Mouse (Mus musculus): ENCODE measurements at regions not wholly inside any gene's neighbourhood (a gene's known extent, or its start where the extent isn't known, plus 50 kb on each side); places are given as distances from the start of the nearest gene placed in this dataset.

DNA sequence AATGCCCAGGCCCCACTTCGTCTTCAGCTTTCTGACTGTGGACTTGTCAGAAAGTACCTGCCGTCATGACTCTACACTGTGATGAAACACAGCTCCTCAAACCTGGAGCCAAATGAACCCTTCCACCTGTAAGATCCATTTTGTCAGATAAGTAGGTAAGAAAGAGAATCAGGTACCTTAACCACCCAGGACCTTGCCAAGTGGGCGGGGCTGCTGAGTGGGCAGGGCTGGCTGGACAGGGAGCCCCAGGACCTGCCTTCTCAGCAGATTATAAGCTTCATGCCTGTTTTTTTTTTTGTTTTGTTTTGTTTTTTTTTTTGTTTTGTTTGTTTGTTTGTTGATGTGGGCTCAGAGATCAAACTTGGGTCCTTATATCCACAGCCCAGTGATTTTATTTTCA, 311.8 kb upstream of the Pabpc6 start:
- no peak for TF ChIP-seq CTCF (IDR thresholded peaks at IDR 0.05 in 2 of 3, conservative IDR thresholded peaks at IDR 0.05 in 1 of 3; ENCODE audit: control insufficient read depth in 1 of 3, insufficient read depth in 1 of 3, low read depth in 2 of 3, low read length in 3 of 3, poor library complexity in 1 of 3, severe bottlenecking in 1 of 3)
- no peak for TF ChIP-seq RAD21 (IDR thresholded peaks at IDR 0.05; ENCODE audit: low read depth, low read length)
- no peak for TF ChIP-seq POLR2A (IDR thresholded peaks at IDR 0.05; ENCODE audit: control insufficient read depth in 1 of 2, insufficient read depth in 1 of 2, low read depth in 1 of 2, low read length in 2 of 2, poor library complexity in 1 of 2)
- TF ChIP-seq CHD2 (IDR thresholded peaks at IDR 0.05; ENCODE audit: low read length): no peak
- TF ChIP-seq ZMIZ1 (IDR thresholded peaks at IDR 0.05; ENCODE audit: low read depth, low read length): no peak
- no peak for TF ChIP-seq ZNF384 (IDR thresholded peaks at IDR 0.05; ENCODE audit: low read depth, low read length)
- no peak for TF ChIP-seq SMC3 (IDR thresholded peaks at IDR 0.05; ENCODE audit: low read depth, low read length)
- no peak for TF ChIP-seq EP300 (IDR thresholded peaks at IDR 0.05; ENCODE audit: low read depth in 1 of 2, low read length in 2 of 2)
- no peak for TF ChIP-seq TCF12 (IDR thresholded peaks at IDR 0.05; ENCODE audit: low read depth, low read length)
- no peak for TF ChIP-seq MAFK (IDR thresholded peaks at IDR 0.05; ENCODE audit: borderline replicate concordance, low read depth, low read length)
- no peak for TF ChIP-seq MXI1 (IDR thresholded peaks at IDR 0.05; ENCODE audit: low read depth, low read length)
- no peak for TF ChIP-seq MAZ (IDR thresholded peaks at IDR 0.05; ENCODE audit: low read depth, low read length)
- no peak for TF ChIP-seq HCFC1 (IDR thresholded peaks at IDR 0.05; ENCODE audit: low read depth, low read length)
- no peak for TF ChIP-seq POLR2AphosphoS2 (IDR thresholded peaks at IDR 0.05; ENCODE audit: low read length)
